Mouse (Mus musculus) MEL (cell line): ENCODE data around the gene Cyb5d1.

ENCODE experiments used
- CTCF ChIP-seq, 3 experiments: IDR thresholded peaks in 2 of 3; conservative IDR thresholded peaks in 1 of 3; 2 replicates each; pipeline ENCODE4 v1.5.1; 2011 to 2012; ENCODE audit warnings: low read length in 3 of 3, low read depth in 2 of 3, mild to moderate bottlenecking in 2 of 3, improper control_type of control experiment in 1 of 3, inconsistent platforms in 1 of 3, mixed read lengths in 1 of 3, moderate library complexity in 1 of 3; ENCODE audit not compliant: control insufficient read depth in 1 of 3, insufficient read depth in 1 of 3, poor library complexity in 1 of 3, severe bottlenecking in 1 of 3
- MAX ChIP-seq: IDR thresholded peaks from 2 replicates; pipeline ENCODE4 v1.6.1; 2011; ENCODE audit warnings: low read length, improper control_type of control experiment
- MAZ ChIP-seq: IDR thresholded peaks from 2 replicates; pipeline ENCODE4 v1.6.1; 2012; ENCODE audit warnings: low read depth, mild to moderate bottlenecking, inconsistent platforms, low read length, improper control_type of control experiment
- MEF2A ChIP-seq: IDR thresholded peaks from 2 replicates; pipeline ENCODE4 v1.6.1; 2014; ENCODE audit warnings: low read depth, mild to moderate bottlenecking, inconsistent platforms, low read length, improper control_type of control experiment; ENCODE audit not compliant: poor library complexity, insufficient replicate concordance, severe bottlenecking; ENCODE audit errors: extremely low read depth
- TAL1 ChIP-seq: IDR thresholded peaks from 2 replicates; pipeline ENCODE4 v1.6.1; 2012; ENCODE audit warnings: mild to moderate bottlenecking, inconsistent platforms, low read length, moderate library complexity, mixed read lengths

GRCm38 (mm10) chr11:69367616-69368355, 27.6 kb downstream of the Cyb5d1 start:
- TF ChIP-seq MAZ (peak; percentile 60), TAL1 (no peak), MAX (peak; percentile 58; the same call in 1 of the 2 replicates), CTCF (IDR thresholded peaks at IDR 0.05 in 2 of 3, conservative IDR thresholded peaks at IDR 0.05 in 1 of 3; ENCODE audit: control insufficient read depth in 1 of 3, insufficient read depth in 1 of 3, low read depth in 2 of 3, low read length in 3 of 3, poor library complexity in 1 of 3, severe bottlenecking in 1 of 3) (no peak), MEF2A (no peak)
